Mouse (Mus musculus) erythroid progenitor cell, adult 5-6 weeks (primary cell): ENCODE results near the gene Olfr1537. TPM values are rescaled to one million over a fixed set of nuclear protein-coding genes. Genes with fewer than 3 reads are reported as not detected.

Experiments
- ATAC-seq: replicated peaks from 2 replicates; pipeline ENCODE4 v1.8.0; 2016; ENCODE audit warnings: moderate number of reproducible peaks, mild to moderate bottlenecking, moderate TSS enrichment, inconsistent platforms; ENCODE audit not compliant: poor library complexity, low FRiP score, severe bottlenecking
- total RNA-seq, 2 experiments: library from RNA; stranded (forward) in 1 of 2; stranded (reverse) in 1 of 2; fragments of 150-400 nt in 1 of 2; fragments of 186-747, 209-891 nt in 1 of 2; gene quantifications; 2 replicates each; pipeline versions ENCODE4 v1.2.3 to v1.2.4; 2015 to 2017; ENCODE audit warnings: low replicate concordance in 2 of 2

Olfr1537 gene
- total RNA-seq (2015; ENCODE audit: low replicate concordance) (not detected in 2 replicates), total RNA-seq (2017; ENCODE audit: low replicate concordance) (not detected in 2 replicates)

DNA sequence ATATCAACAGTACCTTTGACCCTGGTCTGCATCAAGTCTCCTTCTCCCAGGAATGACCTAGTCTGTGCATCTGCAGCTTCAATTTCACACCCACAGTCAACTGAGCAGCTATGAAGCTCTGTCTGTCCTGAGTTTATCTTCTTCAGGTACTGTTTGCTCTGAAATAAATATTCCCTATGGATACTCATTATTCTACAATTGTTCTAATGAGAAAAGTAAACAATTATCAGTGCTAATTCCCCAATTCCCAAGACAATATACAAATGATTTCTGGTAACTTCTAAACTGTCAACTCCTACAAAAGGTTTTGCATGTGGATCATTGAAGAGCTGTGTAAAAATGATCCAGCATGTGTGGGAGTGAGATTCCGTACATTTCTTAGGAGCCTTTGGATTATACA, at the start of gene Olfr1537:
TSS of gene Olfr1537 (minus strand) at position 101 of the 400 bp plus-strand sequence.
- ATAC-seq, result no peak

DNA sequence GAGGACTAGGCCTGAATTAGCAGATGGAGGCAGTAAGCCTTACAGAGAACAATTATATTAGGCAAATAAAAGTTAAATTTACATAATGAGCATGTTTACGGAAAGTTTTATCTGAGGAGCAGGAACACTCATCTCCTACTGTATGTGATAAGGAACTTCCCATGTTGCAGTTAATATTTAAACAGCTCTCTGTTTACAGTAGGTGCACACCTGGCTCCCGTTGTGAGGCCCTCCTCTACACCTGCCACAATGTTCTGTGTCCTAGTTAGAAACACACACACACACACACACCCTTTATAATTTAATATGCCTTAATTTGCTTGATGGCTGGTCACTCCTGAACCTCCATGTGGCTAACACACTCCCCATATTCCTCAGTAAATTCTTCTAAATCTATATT, 37.3 kb upstream of the Olfr1537 start:
- ATAC-seq, result no peak

DNA sequence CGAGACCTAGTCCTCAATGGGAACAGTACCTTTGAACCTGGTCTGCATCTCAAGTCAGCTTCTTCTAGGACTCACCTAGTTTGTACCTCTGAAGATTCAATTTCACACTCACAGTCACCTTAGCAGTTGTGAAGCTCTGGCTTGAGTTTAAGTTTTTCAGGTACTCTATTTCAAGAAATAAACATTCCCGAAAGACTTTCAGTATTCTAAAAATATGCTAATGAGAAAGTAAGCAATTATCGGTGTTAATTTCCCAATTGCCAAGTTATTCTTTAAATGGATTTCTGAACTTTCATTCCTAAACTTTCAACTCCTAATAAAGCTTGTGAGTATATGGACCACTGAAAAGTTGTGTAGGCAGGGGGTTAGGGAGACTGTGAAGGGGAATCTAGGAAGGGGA, 26.9 kb upstream of the Olfr1537 start, which contains the start of gene Olfr945:
TSS of gene Olfr945 (minus strand) at position 101 of the 400 bp plus-strand sequence.
- ATAC-seq, result no peak

DNA sequence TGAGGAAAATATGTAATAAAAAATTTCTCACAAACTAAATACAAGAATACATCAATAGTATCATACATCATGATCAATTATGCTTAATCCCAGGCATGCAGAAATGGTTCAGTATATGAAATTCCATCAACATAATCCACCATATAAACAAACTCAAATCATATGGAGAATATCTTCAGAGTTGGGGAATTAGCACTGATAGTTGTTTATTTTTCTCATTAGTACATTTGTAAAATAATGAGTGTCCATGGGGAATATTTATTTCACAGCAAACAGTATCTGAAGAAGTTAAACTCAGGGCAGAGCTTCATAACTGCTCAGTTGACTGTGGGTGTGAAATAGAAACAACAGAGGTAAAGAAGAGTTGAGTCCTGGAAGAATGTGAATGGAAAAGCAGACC, 48.2 kb downstream of the Olfr1537 start, which contains the start of gene Olfr944:
TSS of gene Olfr944 (plus strand) at position 301 of the 400 bp plus-strand sequence.
- no peak for ATAC-seq

Other genes with a start within 250 kb of the Olfr1537 start
- not detected in 2 replicates for gene Olfr146, start 226.6 kb downstream of the Olfr1537 start, total RNA-seq (2015; ENCODE audit: low replicate concordance)
- gene Olfr146, start 226.6 kb downstream of the Olfr1537 start, total RNA-seq (2017; ENCODE audit: low replicate concordance), result not detected in 2 replicates
- not detected in 2 replicates for gene Olfr937, start 185.0 kb downstream of the Olfr1537 start, total RNA-seq (2015; ENCODE audit: low replicate concordance)
- not detected in 2 replicates for gene Olfr937, start 185.0 kb downstream of the Olfr1537 start, total RNA-seq (2017; ENCODE audit: low replicate concordance)
- not detected in 2 replicates for gene Olfr938, start 171.1 kb downstream of the Olfr1537 start, total RNA-seq (2015; ENCODE audit: low replicate concordance)
- gene Olfr938, start 171.1 kb downstream of the Olfr1537 start, total RNA-seq (2017; ENCODE audit: low replicate concordance), result not detected in 2 replicates
- not detected in 2 replicates for gene Olfr27, start 121.9 kb downstream of the Olfr1537 start, total RNA-seq (2015; ENCODE audit: low replicate concordance)
- gene Olfr27, start 121.9 kb downstream of the Olfr1537 start, total RNA-seq (2017; ENCODE audit: low replicate concordance), result not detected in 2 replicates
- not detected in 2 replicates for gene Olfr943, start 83.7 kb downstream of the Olfr1537 start, total RNA-seq (2015; ENCODE audit: low replicate concordance)
- not detected in 2 replicates for gene Olfr943, start 83.7 kb downstream of the Olfr1537 start, total RNA-seq (2017; ENCODE audit: low replicate concordance)
- not detected in 2 replicates for gene Olfr944, start 48.1 kb downstream of the Olfr1537 start, total RNA-seq (2015; ENCODE audit: low replicate concordance)
- not detected in 2 replicates for gene Olfr944, start 48.1 kb downstream of the Olfr1537 start, total RNA-seq (2017; ENCODE audit: low replicate concordance)
- not detected in 2 replicates for gene Olfr945, start 26.8 kb upstream of the Olfr1537 start, total RNA-seq (2015; ENCODE audit: low replicate concordance)
- gene Olfr945, start 26.8 kb upstream of the Olfr1537 start, total RNA-seq (2017; ENCODE audit: low replicate concordance), result not detected in 2 replicates
- not detected in 2 replicates for gene Olfr948, start 76.1 kb upstream of the Olfr1537 start, total RNA-seq (2015; ENCODE audit: low replicate concordance)
- not detected in 2 replicates for gene Olfr948, start 76.1 kb upstream of the Olfr1537 start, total RNA-seq (2017; ENCODE audit: low replicate concordance)
- gene Olfr951, start 137.4 kb upstream of the Olfr1537 start, total RNA-seq (2015; ENCODE audit: low replicate concordance), result not detected in 2 replicates
- not detected in 2 replicates for gene Olfr951, start 137.4 kb upstream of the Olfr1537 start, total RNA-seq (2017; ENCODE audit: low replicate concordance)
- gene Olfr952, start 177.2 kb upstream of the Olfr1537 start, total RNA-seq (2015; ENCODE audit: low replicate concordance), result not detected in 2 replicates
- gene Olfr952, start 177.2 kb upstream of the Olfr1537 start, total RNA-seq (2017; ENCODE audit: low replicate concordance), result not detected in 2 replicates
- gene Olfr954, start 206.7 kb upstream of the Olfr1537 start, total RNA-seq (2015; ENCODE audit: low replicate concordance), result not detected in 2 replicates
- gene Olfr954, start 206.7 kb upstream of the Olfr1537 start, total RNA-seq (2017; ENCODE audit: low replicate concordance), result not detected in 2 replicates
- not detected in 2 replicates for gene Olfr955, start 221.9 kb upstream of the Olfr1537 start, total RNA-seq (2015; ENCODE audit: low replicate concordance)
- gene Olfr955, start 221.9 kb upstream of the Olfr1537 start, total RNA-seq (2017; ENCODE audit: low replicate concordance), result not detected in 2 replicates
- gene Olfr44, start 244.0 kb upstream of the Olfr1537 start, total RNA-seq (2015; ENCODE audit: low replicate concordance), result not detected in 2 replicates
- not detected in 2 replicates for gene Olfr44, start 244.0 kb upstream of the Olfr1537 start, total RNA-seq (2017; ENCODE audit: low replicate concordance)